Mouse (Mus musculus): ENCODE results near the gene Pak3.

DNA sequence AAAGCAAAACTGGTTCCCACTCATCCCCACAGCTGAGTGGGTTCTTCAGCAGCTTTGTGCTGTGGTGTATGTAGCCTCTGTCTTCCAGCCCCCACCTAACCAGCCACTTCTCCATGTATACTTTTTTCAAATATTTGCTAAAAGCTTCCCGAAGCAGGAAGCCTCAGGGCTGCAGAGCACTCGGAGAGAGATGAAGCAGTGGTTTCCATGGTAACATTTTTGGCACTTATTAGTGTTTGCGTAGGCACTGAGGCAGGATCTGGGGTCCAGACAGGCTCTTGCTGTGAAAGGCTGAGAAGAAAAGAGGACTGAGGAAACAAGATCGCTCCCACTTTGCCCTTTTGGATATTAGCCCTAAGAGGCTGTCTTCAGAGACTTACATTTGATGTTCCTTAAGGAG lies 100.3 kb downstream of the Pak3 start:
- TF ChIP-seq POLR2A (IDR thresholded peaks at IDR 0.05; ENCODE audit: extremely low read depth, insufficient read depth, low read length) (no peak), CTCF (IDR thresholded peaks at IDR 0.05; ENCODE audit: extremely low read depth, insufficient read depth, low read length) (no peak)

Data from cortical plate, adult 2 months (tissue).